Mouse (Mus musculus) induced T-regulatory cell, adult 2 months (primary cell): Measurements from ENCODE around the gene Large1.

Experiments used
- DNase-seq: peaks from one replicate; pipeline ENCODE4 v3.0.0-alpha.2; 2012; ENCODE audit warnings: low read depth

Gene Large1

GRCm38 (mm10) chr8:73016303-73016702 is 337.0 kb downstream of the Large1 start:
- DNase-seq: no peak

- DNase-seq: no peak
Observed at GRCm38 (mm10) chr8:73007489-73007888, 345.9 kb downstream of the Large1 start.

GRCm38 (mm10) chr8:73003858-73004257 is 349.5 kb downstream of the Large1 start:
- DNase-seq: peak; percentile 12

- DNase-seq: no peak
Observed at GRCm38 (mm10) chr8:72993831-72994230, 359.5 kb downstream of the Large1 start.

- no peak for DNase-seq
Observed at GRCm38 (mm10) chr8:72990425-72990824, 362.9 kb downstream of the Large1 start.

GRCm38 (mm10) chr8:72982832-72983231 is 370.5 kb downstream of the Large1 start:
- DNase-seq: no peak

GRCm38 (mm10) chr8:72955074-72955473 is 398.3 kb downstream of the Large1 start:
- no peak for DNase-seq

- DNase-seq: peak; percentile 1
Observed at GRCm38 (mm10) chr8:72941393-72941792, 411.9 kb downstream of the Large1 start.

GRCm38 (mm10) chr8:72919182-72919902 is 434.0 kb downstream of the Large1 start:
- no peak for DNase-seq

- DNase-seq: no peak
Observed at GRCm38 (mm10) chr8:72905491-72905890, 447.8 kb downstream of the Large1 start.

- DNase-seq: no peak
Observed at GRCm38 (mm10) chr8:72901591-72901990, 451.7 kb downstream of the Large1 start.

- no peak for DNase-seq
Observed at GRCm38 (mm10) chr8:72899321-72899720, 454.0 kb downstream of the Large1 start.

GRCm38 (mm10) chr8:72883033-72883432 is 470.3 kb downstream of the Large1 start:
- DNase-seq: no peak

GRCm38 (mm10) chr8:72873411-72873810 is 479.9 kb downstream of the Large1 start:
- no peak for DNase-seq

GRCm38 (mm10) chr8:72846881-72847280 is 506.5 kb downstream of the Large1 start:
- no peak for DNase-seq

GRCm38 (mm10) chr8:72835863-72836262 is 517.5 kb downstream of the Large1 start:
- no peak for DNase-seq

GRCm38 (mm10) chr8:72833112-72833511 is 520.2 kb downstream of the Large1 start:
- peak; percentile 5 for DNase-seq

- no peak for DNase-seq
Observed at GRCm38 (mm10) chr8:72832371-72832770, 521.0 kb downstream of the Large1 start.

GRCm38 (mm10) chr8:72817655-72818349 is 535.5 kb downstream of the Large1 start:
- DNase-seq: no peak

- DNase-seq: no peak
Observed at GRCm38 (mm10) chr8:72816679-72817078, 536.7 kb downstream of the Large1 start.

- DNase-seq: peak; percentile 8
Observed at GRCm38 (mm10) chr8:72815681-72816080, 537.7 kb downstream of the Large1 start.

GRCm38 (mm10) chr8:72812690-72813089 is 540.6 kb downstream of the Large1 start:
- DNase-seq: peak; percentile 20

GRCm38 (mm10) chr8:72801583-72801982 is 551.8 kb downstream of the Large1 start:
- no peak for DNase-seq

GRCm38 (mm10) chr8:72780644-72781043 is 572.7 kb downstream of the Large1 start:
- no peak for DNase-seq
